Mouse (Mus musculus) kidney, adult 11 months (tissue): ENCODE results near the gene Fabp7.

Source experiments
- DNase-seq: peaks from one replicate; pipeline ENCODE4 v3.0.0; 2022

The Fabp7 gene

DNA sequence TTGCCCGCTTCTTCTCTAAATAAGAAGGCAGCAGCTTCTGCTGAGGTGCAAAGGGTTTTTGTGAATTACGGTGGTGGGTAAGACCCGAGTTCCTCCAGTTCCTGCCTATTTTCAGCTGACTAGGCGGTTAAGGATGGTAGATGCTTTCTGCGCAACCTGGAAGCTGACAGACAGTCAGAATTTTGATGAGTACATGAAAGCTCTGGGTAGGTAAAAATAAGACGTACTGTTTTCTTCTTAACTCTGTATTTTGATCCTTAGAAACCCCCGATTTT is at the start of gene Fabp7:
TSS of gene Fabp7 (plus strand) at position 6 of the 275 bp plus-strand sequence.
- no peak for DNase-seq

DNA sequence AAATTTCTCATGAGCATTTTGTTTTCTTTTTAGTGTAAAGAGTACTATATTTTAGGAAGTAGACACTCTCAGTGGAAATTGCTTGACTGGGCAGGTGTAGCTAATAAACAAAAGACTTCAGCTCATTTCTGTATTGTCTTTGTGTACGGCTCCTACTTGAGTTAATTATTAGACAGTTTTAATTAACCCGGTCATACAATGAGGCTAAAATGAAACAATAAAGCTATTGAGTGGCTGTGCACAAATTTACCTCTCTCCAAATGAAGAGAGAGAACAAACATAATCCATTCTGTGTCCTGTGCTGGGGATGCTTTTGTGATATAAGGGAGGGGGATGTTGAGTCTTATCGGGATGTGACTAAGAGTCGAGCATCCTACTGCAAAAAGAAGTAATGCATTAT is 43.9 kb upstream of the Fabp7 start:
- no peak for DNase-seq

DNA sequence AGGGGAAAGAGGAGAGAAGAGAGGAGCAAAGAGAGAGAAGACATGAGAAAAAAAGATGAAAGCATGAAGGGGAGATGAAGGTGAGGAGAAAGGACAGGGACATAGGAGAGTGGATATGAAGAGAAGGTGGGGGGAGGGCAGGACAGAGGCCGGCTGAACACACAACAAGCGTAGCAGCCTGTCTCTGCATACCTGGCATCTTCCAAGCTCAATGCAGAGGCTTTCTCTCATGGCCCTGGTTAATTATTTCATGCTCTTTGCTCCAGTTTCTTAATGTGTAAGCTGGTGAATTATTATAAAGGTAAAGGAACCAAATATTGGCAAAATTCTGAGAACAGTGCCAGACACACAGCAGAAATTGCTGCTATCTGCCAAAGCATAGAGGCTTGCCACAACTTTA is 43.3 kb upstream of the Fabp7 start:
- DNase-seq = peak; percentile 30

DNA sequence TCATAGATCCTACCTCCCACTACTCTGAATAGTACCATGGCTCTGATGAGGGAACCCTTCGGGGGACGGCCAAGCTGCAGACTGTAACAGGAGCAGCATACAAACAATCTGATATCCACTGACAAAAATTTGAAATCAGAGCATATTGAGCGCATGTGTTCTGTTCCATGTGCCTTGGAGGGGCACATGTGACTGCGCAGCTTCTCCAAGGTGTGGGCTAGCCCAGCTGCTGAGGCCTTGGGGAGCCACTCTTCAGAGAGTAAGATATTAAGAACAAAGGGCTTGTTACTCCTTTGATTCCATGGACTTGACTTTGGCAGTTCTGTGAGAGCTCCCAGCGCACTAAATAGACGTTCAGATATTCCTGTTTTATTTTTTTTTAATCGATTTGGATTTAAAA is 41.6 kb upstream of the Fabp7 start:
- DNase-seq = no peak

DNA sequence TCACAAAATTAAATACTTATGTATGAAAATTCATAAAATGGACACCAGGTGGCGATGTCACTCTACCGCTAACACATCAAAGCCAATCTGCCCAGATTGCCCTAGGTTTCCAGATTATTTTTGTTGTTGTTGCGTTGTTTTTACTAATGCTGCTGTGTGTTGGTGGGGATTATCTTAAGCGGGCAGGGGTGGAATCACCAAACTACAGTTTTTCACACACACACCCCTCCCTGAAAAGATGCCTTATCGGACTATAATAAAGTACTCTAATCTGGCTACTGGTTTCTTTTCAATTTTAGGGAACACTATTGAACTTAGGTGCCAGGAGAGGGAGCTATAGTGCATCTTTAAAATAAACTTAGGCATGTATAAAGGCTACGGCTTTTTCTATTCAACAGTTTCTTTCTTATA is 41.1 kb upstream of the Fabp7 start:
- peak; percentile 9 for DNase-seq

GRCm38 (mm10) chr10:57744128-57744765 is 40.4 kb upstream of the Fabp7 start:
- no peak for DNase-seq

- DNase-seq = no peak
Observed at GRCm38 (mm10) chr10:57745452-57745851, 39.2 kb upstream of the Fabp7 start.

- DNase-seq = no peak
Observed at GRCm38 (mm10) chr10:57747127-57747526, 37.6 kb upstream of the Fabp7 start.

DNA sequence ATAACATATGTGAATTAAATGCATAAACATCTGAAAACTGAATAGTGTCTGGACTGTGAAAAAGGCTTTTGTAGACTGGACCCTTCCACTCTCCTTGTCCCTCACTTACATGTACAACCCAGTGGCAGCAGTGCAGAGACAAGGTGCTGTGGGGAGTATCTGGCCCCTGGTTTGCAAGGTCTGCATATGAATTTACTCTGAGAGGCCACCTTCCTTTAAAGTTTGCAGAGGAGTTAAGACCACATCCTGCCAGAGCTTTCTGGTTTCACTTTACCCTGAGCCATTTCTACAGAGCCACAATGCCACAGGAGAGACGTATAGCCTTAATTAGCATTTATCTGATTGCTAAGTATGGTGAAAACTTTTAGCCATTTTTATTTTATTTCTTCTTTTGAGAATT is 31.3 kb upstream of the Fabp7 start:
- no peak for DNase-seq

- no peak for DNase-seq
Observed at GRCm38 (mm10) chr10:57755201-57755736, 29.4 kb upstream of the Fabp7 start.

GRCm38 (mm10) chr10:57758999-57759398 is 25.7 kb upstream of the Fabp7 start:
- no peak for DNase-seq

DNA sequence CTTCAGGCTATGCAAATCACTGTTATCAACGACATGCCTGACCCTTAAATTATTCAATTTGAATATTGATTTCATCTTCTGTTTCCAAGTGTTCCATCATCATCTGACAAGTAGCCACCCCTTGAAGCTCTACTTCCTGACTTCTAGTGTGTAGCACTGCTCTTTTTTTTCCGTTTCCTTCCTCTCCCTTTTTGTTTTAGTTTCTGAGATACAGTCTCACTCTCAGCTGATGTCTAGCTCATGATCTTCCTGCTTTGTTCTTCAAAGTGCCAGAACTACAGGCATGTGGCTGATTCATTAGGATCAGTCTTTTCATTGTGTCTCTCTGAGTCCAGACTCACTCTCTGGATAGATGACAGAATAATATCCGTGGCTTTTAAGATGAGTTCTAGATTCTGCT is 24.0 kb upstream of the Fabp7 start:
- no peak for DNase-seq

DNA sequence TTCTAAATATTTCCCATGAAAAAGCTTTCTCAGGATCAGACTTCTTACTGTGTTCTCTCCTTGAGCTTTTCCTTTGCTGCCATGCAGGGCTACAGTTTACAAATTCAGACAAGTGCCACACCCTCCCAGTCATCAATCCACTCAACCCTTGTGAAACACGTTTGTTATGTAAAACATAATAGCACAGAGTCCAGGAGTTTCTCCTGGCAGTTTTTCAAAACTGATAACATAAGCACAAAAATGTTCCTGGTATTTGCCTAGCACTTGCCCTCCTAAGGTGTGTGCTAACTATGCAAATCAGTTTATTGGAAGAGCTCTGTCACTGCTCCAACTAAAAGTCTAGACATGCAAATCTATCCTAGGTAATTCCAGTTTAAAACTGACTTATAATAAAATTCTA is 21.6 kb upstream of the Fabp7 start:
- DNase-seq = no peak

- DNase-seq = no peak
Observed at GRCm38 (mm10) chr10:57783289-57784130, 1.2 kb upstream of the Fabp7 start.

DNA sequence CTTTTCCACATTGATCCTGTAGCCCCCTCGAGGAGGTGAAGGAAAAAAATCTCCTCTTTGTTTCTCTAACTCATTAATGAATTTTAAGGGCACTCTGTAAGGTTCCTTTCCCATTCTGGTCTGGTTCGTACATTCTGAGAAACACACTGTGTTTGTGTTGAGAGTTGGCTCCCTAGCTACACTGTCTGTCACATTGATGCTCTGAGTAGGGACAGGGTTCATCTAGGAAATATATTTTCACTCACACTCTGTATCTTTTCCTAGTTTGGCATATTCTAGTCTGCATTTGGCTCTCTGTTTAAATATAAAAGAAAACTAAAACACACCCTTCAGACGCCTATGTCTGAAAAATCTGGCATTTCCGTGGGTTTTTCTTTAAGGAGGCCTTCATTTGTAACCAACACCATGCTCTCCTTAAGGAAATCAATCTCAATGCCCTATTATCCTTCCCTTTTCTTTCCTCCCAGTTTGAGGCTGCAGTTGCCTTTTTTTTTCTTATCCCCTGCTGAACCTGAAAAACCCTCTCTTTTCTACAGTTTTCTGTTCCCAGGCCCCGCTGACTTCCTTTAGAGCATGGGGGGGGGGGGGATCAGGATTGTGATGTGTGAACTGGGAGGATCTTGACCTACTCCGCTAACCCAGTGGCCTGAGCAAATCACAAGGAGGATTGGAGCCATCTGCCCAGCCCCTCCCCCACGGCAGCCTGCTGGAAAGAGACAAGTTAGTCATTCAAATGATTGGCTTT is 378 bp upstream of the Fabp7 start:
- DNase-seq = peak; percentile 75

- no peak for DNase-seq
Observed at GRCm38 (mm10) chr10:57785552-57785951, 871 bp downstream of the Fabp7 start.

DNA sequence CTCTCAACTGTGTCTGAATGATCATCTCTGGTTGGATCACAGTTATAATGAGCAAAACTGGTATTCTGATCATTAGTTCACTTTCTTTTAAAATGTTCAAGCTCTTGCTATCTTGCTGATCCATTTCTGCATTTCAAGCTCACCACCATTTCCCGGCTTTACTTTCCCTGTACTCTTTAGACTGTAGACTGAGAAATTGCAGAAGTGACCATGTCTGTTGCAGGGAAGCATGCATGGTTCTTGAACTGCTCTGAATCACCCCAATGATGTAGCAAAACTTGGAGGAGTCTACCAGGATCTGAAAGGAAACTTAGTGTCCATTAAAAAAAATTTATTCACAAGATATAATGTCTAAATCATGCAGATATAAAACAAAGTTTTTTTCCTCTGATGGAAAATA is 8.3 kb downstream of the Fabp7 start:
- no peak for DNase-seq

GRCm38 (mm10) chr10:57794018-57794417 is 9.3 kb downstream of the Fabp7 start, which contains the start of gene Smpdl3a:
Gene Smpdl3a (plus strand): TSS chr10:57794335.
- no peak for DNase-seq

GRCm38 (mm10) chr10:57794491-57795461 is 10.1 kb downstream of the Fabp7 start:
- DNase-seq = peak; percentile 71

DNA sequence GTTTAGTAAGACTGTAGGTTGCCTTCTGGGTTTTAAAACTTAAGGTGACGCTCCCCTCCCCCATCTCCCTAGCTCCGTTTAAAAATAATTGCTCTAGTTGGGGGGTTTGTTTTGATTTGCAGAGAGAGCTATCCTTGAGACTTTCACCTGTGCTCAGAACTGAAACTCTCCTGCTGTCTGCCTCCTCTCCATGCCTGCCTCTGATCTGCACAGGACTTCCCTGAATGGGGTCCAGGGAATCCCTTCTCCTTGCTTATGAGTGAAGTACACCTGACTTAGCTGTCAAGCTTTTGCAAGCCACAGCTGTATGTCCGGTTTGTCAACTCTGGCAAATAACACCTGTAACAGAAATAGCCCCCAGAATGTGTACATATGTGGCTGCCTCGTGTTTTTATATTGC is 10.9 kb downstream of the Fabp7 start:
- DNase-seq = peak; percentile 37

- DNase-seq = peak; percentile 64
Observed at GRCm38 (mm10) chr10:57796057-57796456, 11.4 kb downstream of the Fabp7 start.

- no peak for DNase-seq
Observed at GRCm38 (mm10) chr10:57799486-57799885, 14.8 kb downstream of the Fabp7 start.
